Mouse (Mus musculus): Measurements from ENCODE around the gene Trip10.

Trip10 gene

DNA sequence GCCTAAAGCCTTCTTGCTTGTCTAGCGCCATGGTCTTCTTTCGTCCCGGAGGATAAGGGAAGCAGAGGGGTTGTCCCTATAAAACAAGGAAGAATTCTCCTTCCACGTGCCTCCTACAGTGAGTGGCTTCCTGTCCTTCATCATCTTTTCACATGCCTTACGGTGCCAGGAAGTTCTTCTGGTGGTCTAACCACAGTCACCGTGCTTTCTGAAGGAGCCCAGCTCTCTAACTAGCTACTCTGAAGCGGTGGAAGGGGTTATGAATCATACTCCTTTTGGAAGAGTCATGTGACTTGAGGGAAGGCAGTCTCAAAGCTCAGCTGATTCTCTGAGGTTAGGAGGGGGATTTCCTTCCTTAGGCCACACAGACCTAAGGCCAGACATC is 41.4 kb downstream of the Trip10 start:
- no peak for DNase-seq (ENCODE audit: low read depth, low spot score)

DNA sequence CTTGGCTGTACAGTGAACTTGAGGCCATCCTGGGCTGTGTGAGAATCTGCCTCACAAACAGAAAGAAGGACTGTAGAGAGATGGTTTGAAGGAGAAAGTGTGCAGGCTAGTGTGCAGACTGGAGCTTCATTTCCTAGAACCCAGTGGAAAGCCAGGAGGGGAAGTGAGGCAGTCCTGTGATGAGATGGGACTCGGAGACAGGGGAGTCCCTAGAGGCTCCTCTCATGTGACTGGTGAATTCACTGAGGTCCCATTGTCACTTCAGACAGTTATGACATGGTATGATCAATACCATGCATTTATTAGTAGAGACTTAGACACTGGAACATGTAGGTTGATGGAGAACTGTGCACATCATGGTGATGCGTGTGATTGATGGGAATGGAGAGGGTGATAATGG is 43.0 kb downstream of the Trip10 start:
- DNase-seq (ENCODE audit: low read depth, low spot score), result no peak

DNA sequence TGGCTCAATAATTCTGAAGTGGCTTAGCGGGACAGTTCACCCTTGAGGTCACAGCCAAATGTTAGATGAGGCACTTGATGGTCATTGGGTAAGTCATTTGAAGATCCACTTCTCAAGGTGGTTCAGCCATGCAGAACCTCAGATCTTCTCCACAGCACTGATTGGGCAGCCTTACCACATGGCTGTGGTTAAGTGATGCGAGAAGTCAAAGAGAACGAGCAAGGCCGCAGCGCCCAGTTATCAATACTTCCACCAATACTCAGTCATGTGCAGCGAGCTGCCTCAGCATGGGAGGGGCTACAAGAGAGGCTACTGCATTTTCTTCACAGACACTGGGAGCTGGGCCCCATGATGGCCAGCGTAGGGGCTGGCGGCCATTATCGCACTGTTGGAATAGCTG is 43.7 kb downstream of the Trip10 start:
- DNase-seq (ENCODE audit: low read depth, low spot score), result no peak

DNA sequence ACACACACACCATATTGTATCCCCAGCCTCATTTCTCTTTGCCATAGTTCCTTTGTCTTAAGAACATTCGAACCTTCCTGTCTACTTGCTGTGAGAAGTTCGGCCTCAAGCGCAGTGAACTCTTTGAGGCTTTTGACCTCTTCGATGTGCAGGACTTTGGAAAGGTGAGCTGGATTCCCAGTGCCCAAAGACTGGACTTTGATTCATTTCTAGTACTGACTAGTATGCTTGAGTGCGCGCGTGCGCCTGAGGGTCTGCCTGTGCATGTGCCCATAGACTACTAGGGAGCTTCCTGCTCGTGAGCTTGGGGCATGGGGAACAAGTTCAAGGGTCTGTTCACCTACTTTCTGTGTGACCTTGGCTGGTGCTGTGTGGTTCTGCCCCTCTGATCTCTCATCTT is 46.7 kb downstream of the Trip10 start:
- DNase-seq (ENCODE audit: low read depth, low spot score), result no peak

DNA sequence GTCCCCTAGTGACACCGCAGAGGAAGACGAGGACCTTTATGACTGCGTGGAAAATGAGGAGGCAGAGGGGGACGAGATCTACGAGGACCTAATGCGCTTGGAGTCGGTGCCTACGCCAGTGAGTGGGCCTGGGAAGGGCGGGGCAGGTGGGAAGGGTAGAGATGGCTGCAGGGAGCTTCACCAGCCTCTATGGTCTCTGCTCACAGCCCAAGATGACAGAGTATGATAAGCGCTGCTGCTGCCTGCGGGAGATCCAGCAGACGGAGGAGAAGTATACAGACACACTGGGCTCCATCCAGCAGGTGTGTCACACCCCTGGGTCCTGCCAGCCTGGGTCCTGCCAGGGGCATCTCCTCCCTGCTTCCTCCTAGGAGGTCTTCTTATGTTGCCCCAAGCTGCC is 47.8 kb downstream of the Trip10 start:
- no peak for DNase-seq (ENCODE audit: low read depth, low spot score)

DNA sequence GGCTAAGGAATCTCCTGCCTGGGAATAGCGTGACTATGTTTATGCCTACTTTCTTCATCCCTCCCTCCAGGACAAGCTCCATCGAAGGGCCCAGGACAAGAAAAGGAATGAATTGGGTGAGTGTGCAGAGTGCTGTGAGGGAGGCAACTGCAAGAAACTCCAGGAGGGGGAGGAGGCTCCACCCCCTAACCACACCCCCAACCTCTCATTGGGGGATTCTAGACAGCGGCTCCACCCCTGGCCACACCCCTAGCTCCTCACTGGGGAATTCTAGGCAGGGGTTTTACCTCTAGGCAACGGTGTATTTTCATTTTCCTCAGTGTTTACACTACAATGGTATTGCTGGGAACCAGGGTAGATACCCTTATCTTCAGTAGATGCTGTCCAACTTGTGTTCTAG is 56.3 kb downstream of the Trip10 start:
- no peak for DNase-seq (ENCODE audit: low read depth, low spot score)

DNA sequence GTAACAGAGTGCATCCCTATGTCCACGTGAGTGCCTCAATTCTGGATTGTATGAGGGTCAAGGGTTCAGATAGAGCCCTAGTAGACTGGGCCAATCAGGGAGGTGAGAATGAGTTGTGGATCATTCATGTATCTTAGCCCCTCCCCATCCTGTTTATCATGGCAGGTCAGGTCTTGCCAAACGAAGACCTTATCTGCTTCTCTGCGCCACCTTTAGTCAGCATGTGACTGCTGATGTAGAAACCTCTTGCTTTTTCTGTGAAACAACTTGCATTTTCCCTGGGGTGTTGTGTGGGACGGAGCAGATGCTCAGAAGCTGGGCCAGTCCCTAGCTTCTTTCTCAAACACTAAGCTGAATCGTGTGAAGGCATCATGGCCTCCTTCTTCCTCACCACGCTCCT is 57.8 kb downstream of the Trip10 start:
- no peak for DNase-seq (ENCODE audit: low read depth, low spot score)

DNA sequence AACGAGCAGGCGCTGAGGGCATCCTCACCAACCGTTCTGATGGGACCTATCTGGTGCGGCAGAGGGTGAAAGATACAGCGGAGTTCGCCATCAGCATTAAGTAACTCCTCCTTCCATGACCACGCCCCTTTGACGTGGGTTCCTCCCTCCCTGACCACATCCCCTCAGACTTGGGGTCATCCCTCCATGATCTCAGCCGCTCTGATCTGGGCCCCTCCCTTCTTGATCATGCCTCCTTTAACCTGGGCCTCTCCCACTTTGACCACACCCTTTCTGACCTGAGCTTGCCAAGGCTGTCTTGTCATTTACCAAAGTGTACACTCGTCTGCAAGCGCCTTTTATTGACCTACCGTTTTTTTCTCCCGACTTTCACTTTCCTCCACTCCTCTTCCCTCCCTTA is 62.5 kb downstream of the Trip10 start:
- no peak for DNase-seq (ENCODE audit: low read depth, low spot score)
